Mouse (Mus musculus) testis, adult 2 months (tissue): Measurements from ENCODE around the gene Nt5dc2.

Experiments used
- CTCF ChIP-seq: fragments of 200-500 bp; IDR thresholded peaks from 2 replicates; pipeline ENCODE4 v1.5.1; 2012; ENCODE audit warnings: low read depth, mild to moderate bottlenecking, inconsistent platforms, low read length, moderate library complexity; ENCODE audit not compliant: control insufficient read depth, insufficient read depth, insufficient replicate concordance
- POLR2A ChIP-seq: fragments of 200-500 bp; IDR thresholded peaks from 2 replicates; pipeline ENCODE4 v1.6.1; 2012; ENCODE audit warnings: low read depth, mild to moderate bottlenecking, inconsistent platforms, low read length, moderate library complexity; ENCODE audit not compliant: control insufficient read depth

DNA sequence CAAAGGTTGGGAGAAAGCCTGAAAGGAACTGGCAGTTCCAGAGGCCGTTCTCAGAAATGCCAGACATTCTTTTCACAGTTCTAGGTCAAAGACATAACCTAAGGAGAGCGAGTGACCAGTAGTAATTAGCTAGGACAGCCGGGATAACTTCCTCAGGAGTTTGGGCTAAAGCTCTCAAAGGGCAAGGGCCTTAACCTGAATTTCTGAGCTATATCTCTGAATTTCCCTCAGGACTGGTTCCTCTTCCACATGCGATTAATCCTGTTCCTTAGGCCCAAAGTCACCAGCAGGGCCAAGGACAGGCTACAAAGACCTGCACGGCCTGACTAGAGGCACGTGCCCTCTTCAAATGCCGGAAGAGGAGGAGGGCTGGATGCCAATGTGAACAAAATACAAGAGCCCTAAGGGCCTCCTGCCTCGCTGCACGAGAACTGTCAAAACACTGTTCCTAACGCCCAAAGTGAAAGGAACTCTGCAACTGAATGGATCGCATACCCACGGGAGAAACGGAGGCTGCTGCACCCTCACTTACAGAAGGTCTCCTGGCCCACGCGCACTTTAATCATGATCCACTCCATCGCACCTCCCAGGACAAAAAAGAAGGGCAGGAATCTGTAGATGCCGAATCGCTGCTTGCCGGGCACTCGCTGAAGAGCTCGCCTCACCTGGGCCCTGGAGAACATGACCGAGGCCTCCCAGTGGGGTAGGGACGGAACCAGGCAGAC, 2.6 kb upstream of the Nt5dc2 start:
- TF ChIP-seq CTCF (no peak), POLR2A (no peak)
